Mouse (Mus musculus) megakaryocyte-erythroid progenitor cell, adult 5-6 weeks (primary cell): ENCODE measurements around the gene Magt1. TPM values are rescaled to one million over a fixed set of nuclear protein-coding genes. Genes with fewer than 3 reads are reported as not detected.

ENCODE experiments used
- total RNA-seq, 2 experiments: library from RNA; stranded (forward) in 1 of 2; stranded (reverse) in 1 of 2; fragments of 200-1000, 215-1000 nt in 1 of 2; fragments of >200 nt in 1 of 2; fragmentation: Nextera tagmentation in 1 of 2; gene quantifications; 2 replicates each; pipeline ENCODE4 v1.2.3; 2014 to 2017

The Magt1 gene
- total RNA-seq, 2 experiments from 2014 or later, result 31.2 to 58.2 TPM

Other genes starting within 250 kb of the Magt1 start
- gene Fgf16, start 247.6 kb downstream of the Magt1 start, total RNA-seq (2014; fragmentation: Nextera tagmentation), result not detected in 2 replicates
- not detected in 2 replicates for gene Fgf16, start 247.6 kb downstream of the Magt1 start, total RNA-seq (2017)
- 168 and 243 TPM in 2 replicates for gene Atrx, start 82.5 kb downstream of the Magt1 start, total RNA-seq (2014; fragmentation: Nextera tagmentation)
- 253 and 330 TPM in 2 replicates for gene Atrx, start 82.5 kb downstream of the Magt1 start, total RNA-seq (2017)
- 416 and 431 TPM in 2 replicates for gene Cox7b, start 3.8 kb upstream of the Magt1 start, total RNA-seq (2014; fragmentation: Nextera tagmentation)
- gene Cox7b, start 3.8 kb upstream of the Magt1 start, total RNA-seq (2017), result 539 and 567 TPM in 2 replicates
- 3.3 and 4.8 TPM in 2 replicates for gene Atp7a, start 15.4 kb upstream of the Magt1 start, total RNA-seq (2014; fragmentation: Nextera tagmentation)
- 3.1 and 3.3 TPM in 2 replicates for gene Atp7a, start 15.4 kb upstream of the Magt1 start, total RNA-seq (2017)
- gene Tlr13, start 131.3 kb upstream of the Magt1 start, total RNA-seq (2014; fragmentation: Nextera tagmentation), result not detected in 2 replicates
- 0.50 and 0.99 TPM in 2 replicates for gene Tlr13, start 131.3 kb upstream of the Magt1 start, total RNA-seq (2017)
- 145 and 149 TPM in 2 replicates for gene Pgk1, start 175.2 kb upstream of the Magt1 start, total RNA-seq (2014; fragmentation: Nextera tagmentation)
- gene Pgk1, start 175.2 kb upstream of the Magt1 start, total RNA-seq (2017), result 164 and 169 TPM in 2 replicates
- gene Taf9b, start 209.3 kb upstream of the Magt1 start, total RNA-seq (2014; fragmentation: Nextera tagmentation), result 13.4 and 13.8 TPM in 2 replicates
- 9.7 and 13.6 TPM in 2 replicates for gene Taf9b, start 209.3 kb upstream of the Magt1 start, total RNA-seq (2017)
- gene Fnd3c2, start 243.5 kb upstream of the Magt1 start, total RNA-seq (2014; fragmentation: Nextera tagmentation), result not detected in 2 replicates
- not detected in 2 replicates for gene Fnd3c2, start 243.5 kb upstream of the Magt1 start, total RNA-seq (2017)